Mouse (Mus musculus): ENCODE results near the gene Lrrc36.
A peak's percentile ranks its signal among the peaks of the same experiment; 100 is the strongest.

Lrrc36 gene

GRCm38 (mm10) chr8:105413391-105413790, at the start of gene Lrrc36, which contains the start of gene Kctd19:
Lrrc36 (plus strand) TSS chr8:105413571.
Kctd19 (minus strand) TSS chr8:105413502.
- DNase-seq = peak; percentile 56

- DNase-seq = no peak
These were observed 46.3 kb upstream of the Lrrc36 start for GRCm38 (mm10) chr8:105367107-105367506.

DNA sequence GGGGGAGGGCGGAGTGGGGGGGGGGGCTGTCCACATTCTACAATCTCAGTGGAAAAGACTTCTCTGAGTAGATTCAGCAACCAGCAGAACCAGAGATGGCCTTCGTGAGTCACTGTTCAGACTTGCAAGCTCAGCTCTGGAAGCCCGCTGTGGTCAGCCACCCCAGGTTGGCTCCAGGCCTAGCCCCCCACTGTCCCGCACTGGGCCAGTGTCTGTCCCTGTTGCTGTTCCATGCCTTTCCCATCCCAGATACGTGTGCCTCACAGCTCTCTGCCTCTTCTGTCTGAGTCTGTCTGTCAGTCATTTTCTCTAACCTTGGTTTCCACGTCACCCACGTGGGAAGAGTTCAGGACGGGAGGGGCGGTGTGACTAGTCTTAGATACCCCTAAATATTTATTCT, 40.9 kb upstream of the Lrrc36 start:
- DNase-seq = no peak

DNA sequence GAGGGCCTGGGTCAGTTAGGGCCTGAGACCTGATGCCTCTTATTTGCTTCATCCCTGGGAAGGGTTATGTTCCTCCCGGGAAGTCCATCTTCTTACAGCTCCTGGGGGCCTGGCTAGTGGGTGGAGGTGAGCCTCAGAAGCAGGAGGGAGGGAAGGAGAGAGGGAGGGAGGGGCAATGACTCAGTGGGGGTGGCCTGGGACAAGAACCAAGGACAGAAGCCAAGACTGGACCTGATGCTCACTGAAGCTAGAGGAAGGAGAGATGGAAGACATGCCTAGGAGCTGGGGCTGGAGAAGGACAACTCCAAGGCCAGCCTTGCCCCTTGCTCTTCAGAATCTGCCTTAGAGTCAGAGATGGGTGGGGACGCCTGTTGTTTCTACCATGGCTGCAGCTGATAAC, 40.3 kb upstream of the Lrrc36 start, which contains the start of gene Plekhg4:
TSS of gene Plekhg4 (plus strand) at position 243 of the 400 bp plus-strand sequence.
- DNase-seq = no peak

- DNase-seq = no peak
These were observed 38.8 kb upstream of the Lrrc36 start for GRCm38 (mm10) chr8:105374513-105374966.

DNA sequence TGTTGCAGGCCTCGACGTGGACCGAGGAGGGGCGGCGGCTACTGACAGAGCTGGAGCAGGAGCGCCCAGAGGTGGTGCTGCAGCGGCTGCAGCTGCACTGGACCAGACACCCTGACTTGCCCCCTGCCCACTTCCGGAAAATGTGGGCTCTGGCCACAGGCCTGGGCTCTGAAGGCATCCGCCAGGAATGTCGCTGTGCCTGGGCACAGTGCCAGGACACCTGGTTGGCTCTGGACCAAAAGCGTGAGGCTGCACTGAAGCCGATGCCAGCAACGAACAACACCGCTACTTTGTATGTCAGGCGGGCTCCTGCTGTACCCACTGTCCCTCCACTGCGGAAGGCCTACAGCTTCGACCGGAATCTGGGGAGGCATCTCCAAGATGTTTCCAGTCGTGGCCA, 34.7 kb upstream of the Lrrc36 start:
- no peak for DNase-seq

DNA sequence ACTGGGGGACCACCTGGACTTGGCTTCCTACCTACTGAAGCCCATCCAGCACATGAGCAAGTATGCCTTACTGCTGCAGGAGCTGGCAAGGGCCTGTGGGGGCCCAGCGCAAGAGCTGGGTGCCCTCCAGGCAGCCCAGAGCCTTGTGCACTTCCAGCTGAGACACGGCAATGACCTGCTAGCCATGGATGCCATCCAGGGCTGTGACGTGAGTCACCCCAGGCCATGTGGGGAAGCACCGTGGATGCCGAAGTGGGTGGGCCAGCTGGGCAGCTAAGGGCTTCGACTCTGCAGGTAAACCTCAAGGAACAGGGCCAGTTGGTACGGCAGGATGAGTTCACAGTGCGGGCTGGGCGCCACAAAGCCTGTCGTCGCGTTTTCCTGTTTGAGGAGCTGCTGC, 33.1 kb upstream of the Lrrc36 start:
- no peak for DNase-seq

- DNase-seq = no peak
These were observed 29.3 kb upstream of the Lrrc36 start for GRCm38 (mm10) chr8:105384070-105384469.

- no peak for DNase-seq
These were observed 26.2 kb upstream of the Lrrc36 start for GRCm38 (mm10) chr8:105387151-105387550.

- no peak for DNase-seq
These were observed 24.3 kb upstream of the Lrrc36 start for GRCm38 (mm10) chr8:105389096-105389495.

DNA sequence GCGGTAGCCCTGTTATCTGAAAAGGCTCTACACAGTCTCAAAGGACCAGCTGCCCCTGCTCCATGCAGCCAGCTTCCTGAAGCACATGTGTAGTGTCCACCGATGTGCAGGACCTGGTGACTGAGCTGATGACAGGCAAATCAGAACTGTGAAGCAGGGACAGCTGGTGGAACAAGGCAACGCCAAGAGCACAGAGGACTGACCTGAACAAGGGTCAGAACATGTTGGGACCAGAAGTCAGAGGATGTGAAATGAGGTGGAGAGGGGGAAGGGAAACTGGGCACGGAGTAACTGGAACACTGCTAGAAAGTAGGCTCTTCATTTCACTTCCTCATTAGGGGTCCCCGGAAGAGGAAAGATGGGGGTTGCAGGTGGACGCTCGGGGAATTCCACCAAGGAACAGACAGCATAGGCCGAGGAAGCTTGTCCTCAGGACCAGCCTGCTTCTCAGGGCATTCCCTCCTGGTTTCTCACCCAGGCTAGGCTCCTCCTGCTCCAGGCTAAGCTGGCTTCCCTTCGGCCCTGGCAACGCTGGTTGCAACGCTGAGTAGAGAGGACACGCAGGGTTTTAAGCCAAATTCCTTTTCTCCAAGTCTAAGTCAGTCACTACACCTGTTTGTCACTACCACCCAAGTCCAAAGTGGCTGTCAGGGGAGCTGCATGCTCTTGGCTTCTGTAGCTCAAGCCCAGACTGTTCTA, 20.1 kb upstream of the Lrrc36 start:
- no peak for DNase-seq

- no peak for DNase-seq
These were observed 19.5 kb upstream of the Lrrc36 start for GRCm38 (mm10) chr8:105393915-105394314.

DNA sequence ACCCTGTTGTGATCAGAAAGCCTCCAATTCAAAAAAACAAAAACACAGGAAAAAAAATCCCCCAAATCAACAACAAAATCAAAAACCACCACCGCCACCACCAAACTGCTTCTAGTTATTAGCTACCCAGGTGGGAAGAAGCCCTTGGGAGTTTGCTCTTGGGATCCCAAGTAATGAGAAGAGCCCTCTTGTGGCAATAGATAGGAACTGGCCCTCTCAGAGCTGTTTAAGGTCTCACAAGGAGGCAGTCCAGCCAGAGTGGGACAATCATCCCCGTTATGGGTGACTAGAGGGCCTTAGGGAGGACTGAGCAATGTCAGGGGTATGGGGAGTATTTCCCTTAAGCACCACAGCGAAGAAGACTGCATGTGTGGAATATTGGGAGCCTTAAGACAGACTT, 15.6 kb upstream of the Lrrc36 start:
- peak; percentile 52 for DNase-seq

DNA sequence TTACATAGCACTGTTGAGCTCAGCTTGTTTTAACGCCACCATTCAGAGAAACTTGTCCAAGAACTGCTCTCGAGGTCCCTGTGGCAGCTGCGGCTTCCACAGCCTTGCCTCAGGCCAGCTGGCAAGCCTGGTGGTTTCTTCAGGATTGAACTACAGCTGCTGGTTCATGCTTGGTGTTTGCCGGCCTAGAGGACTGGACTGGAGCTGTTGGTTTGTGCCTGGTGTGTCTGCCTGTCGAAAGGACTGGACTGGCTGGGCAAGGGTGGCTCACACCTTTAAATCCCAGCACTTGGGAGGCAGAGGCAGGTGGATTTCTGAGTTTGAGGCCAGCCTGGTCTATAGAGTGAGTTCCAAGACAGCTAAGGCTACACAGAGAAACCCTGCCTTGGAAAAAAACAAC, 13.4 kb upstream of the Lrrc36 start:
- no peak for DNase-seq

DNA sequence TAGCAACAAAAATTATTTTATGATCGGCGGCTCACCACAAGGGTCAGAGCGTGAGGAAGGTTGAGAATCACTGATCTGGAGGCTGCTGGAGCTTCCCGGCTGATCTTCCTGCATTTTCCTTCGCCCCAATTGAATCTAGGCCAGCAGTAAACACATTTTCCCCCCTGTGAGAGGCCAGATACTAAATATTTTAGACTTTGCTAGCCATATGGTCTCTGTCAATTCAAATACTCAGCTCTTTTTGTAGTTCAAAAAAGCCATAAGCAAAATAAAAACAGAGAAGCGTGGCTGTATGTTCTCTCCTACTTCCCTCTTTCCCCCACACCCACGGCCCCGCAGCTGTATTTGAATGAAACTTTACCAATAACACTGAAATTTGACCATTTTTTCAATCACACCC, 9.9 kb upstream of the Lrrc36 start:
- DNase-seq = peak; percentile 25

GRCm38 (mm10) chr8:105404496-105404895, 8.9 kb upstream of the Lrrc36 start:
- no peak for DNase-seq

GRCm38 (mm10) chr8:105406416-105406815, 7.0 kb upstream of the Lrrc36 start:
- DNase-seq = no peak

DNA sequence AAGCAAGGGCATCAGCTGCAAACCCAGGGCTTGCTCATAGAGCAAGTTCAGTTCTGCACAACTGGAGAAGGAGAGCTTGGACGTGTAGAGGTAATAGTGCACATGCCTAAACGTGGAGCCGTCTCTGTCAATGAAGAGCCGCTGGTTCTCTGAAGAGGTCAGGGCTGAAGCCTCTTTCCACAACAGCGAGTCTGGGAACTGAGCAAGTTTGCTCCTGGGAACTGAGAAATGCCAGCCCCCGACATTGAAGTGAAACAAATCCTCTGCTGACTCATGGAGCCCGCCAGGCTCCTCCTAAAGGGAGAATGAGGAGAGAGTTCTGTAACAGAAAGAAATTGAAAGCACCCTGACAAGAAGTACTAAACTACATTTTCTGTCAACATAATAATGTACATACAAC, 5.0 kb upstream of the Lrrc36 start:
- no peak for DNase-seq

DNA sequence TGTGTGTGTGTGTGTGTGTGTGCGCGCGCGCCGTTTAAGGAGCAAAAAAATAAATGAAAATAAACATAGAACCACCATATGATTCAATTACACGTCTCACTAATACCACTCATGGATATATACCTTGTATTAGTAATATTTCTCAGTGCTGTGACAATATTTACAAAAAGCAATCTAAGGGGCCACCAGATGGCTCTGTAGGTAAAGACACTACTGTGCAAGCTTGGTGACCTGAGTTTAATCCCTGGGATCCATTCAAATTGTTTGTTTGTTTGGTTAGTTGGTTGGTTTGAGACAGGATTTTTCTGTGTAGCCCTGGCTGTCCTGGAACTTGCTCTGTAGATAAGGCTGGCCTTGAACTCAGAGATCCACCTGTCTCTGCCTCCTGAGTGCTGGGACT, 3.4 kb upstream of the Lrrc36 start:
- no peak for DNase-seq

GRCm38 (mm10) chr8:105418992-105419391, 5.6 kb downstream of the Lrrc36 start:
- DNase-seq = no peak

- no peak for DNase-seq
These were observed 6.4 kb downstream of the Lrrc36 start for GRCm38 (mm10) chr8:105419800-105420199.

GRCm38 (mm10) chr8:105422006-105422405, 8.6 kb downstream of the Lrrc36 start:
- peak; percentile 47 for DNase-seq

- DNase-seq = no peak
These were observed 13.5 kb downstream of the Lrrc36 start for GRCm38 (mm10) chr8:105426878-105427277.

GRCm38 (mm10) chr8:105431743-105432515, 18.6 kb downstream of the Lrrc36 start:
- DNase-seq = no peak
